Mouse (Mus musculus): ENCODE measurements around the gene Zc3h7a. TPM values are rescaled to one million over a fixed set of nuclear protein-coding genes. Genes with fewer than 3 reads are reported as not detected.
A peak's percentile ranks its signal among the peaks of the same experiment; 100 is the strongest.

Gene Zc3h7a
- polyA plus RNA-seq, 1 experiment = 116 TPM

DNA sequence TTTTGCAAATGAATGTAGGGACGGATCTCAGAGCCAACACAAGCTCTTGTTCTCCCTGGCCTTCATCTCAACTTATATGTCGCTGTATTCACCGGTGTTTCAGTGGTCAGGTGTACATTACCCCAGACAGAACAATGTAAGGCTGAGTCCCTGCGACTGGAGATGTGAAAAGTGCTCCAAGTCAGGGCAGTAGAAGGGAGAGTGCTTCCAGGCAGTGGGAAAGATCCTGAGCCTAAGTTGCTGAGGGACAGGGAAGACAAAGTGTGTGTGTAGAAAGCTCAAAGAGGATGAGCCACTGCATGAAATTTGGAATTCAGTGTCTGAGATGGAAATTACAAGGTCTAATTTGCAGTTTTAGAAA lies 671 bp upstream of the Zc3h7a start:
- no peaks in the 10 kb centered on the region for H3K36me3 ChIP-seq (ENCODE audit: control insufficient read depth, insufficient read depth, low read length, poor library complexity, severe bottlenecking)
- H3K9ac ChIP-seq (ENCODE audit: low read depth, poor library complexity, severe bottlenecking) = peak overlapping the region; percentile 79
- TF ChIP-seq POLR2A (IDR thresholded peaks at IDR 0.05; ENCODE audit: insufficient read depth, low read length) (no peak), CTCF (IDR thresholded peaks at IDR 0.05; ENCODE audit: low read depth, low read length) (no peak), EP300 (IDR thresholded peaks at IDR 0.05; ENCODE audit: insufficient read depth, low read depth, low read length) (no peak)
- no peaks in the 10 kb centered on the region for H3K27me3 ChIP-seq (ENCODE audit: control insufficient read depth, insufficient read depth, low read length, poor library complexity, severe bottlenecking)
- no peaks in the 10 kb centered on the region for H3K9me3 ChIP-seq (replicated peaks; ENCODE audit: control insufficient read depth, insufficient read depth, low read length, poor library complexity, severe bottlenecking)
- H3K27ac ChIP-seq (ENCODE audit: insufficient read depth, low read length) = no peak overlapping the region
- H3K4me1 ChIP-seq (ENCODE audit: control insufficient read depth, insufficient read depth, low read length) = no peaks in the 10 kb centered on the region
- peak overlapping the region; percentile 67 for H3K4me3 ChIP-seq (ENCODE audit: low read depth, low read length)

GRCm38 (mm10) chr16:11175489-11176207 lies 545 bp downstream of the Zc3h7a start:
- Histone ChIP-seq H3K36me3 (ENCODE audit: control insufficient read depth, insufficient read depth, low read length, poor library complexity, severe bottlenecking) (no peaks in the 10 kb centered on the region), H3K27ac (ENCODE audit: insufficient read depth, low read length) (no peak overlapping the region), H3K4me1 (ENCODE audit: control insufficient read depth, insufficient read depth, low read length) (no peaks in the 10 kb centered on the region), H3K27me3 (ENCODE audit: control insufficient read depth, insufficient read depth, low read length, poor library complexity, severe bottlenecking) (no peaks in the 10 kb centered on the region), H3K9ac (ENCODE audit: low read depth, poor library complexity, severe bottlenecking) (peak overlapping the region; percentile 79), H3K4me3 (ENCODE audit: low read depth, low read length) (peak overlapping the region; percentile 76), H3K9me3 (replicated peaks; ENCODE audit: control insufficient read depth, insufficient read depth, low read length, poor library complexity, severe bottlenecking) (no peaks in the 10 kb centered on the region)
- TF ChIP-seq EP300 (IDR thresholded peaks at IDR 0.05; ENCODE audit: insufficient read depth, low read depth, low read length) (no peak), CTCF (IDR thresholded peaks at IDR 0.05; ENCODE audit: low read depth, low read length) (no peak), POLR2A (IDR thresholded peaks at IDR 0.05; ENCODE audit: insufficient read depth, low read length) (no peak)

GRCm38 (mm10) chr16:11175100-11175488 lies 1.1 kb downstream of the Zc3h7a start:
- H3K27me3 ChIP-seq (ENCODE audit: control insufficient read depth, insufficient read depth, low read length, poor library complexity, severe bottlenecking) = no peaks in the 10 kb centered on the region

DNA sequence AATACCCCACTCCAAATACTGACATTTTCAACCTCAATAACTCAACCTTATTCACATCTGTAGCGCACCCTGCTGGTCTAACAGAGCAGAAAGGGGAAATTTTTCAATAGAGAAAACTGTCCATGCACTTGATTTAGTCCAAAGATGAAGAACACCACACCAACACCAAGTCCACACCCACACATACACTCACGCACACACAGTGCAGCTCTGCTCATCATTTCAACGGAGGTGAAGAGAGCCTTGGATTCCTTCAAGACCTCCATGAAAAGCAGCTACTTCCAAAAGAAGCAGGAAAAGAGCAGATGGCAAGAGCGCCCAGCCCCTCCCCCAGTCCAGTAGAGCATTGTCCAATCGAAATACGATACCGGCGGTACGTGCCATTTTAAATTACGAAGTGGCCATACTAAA lies 1.5 kb downstream of the Zc3h7a start:
- peak overlapping the region; percentile 93 for H3K4me3 ChIP-seq (ENCODE audit: low read depth, low read length)
- no peaks in the 10 kb centered on the region for H3K36me3 ChIP-seq (ENCODE audit: control insufficient read depth, insufficient read depth, low read length, poor library complexity, severe bottlenecking)
- H3K9me3 ChIP-seq (replicated peaks; ENCODE audit: control insufficient read depth, insufficient read depth, low read length, poor library complexity, severe bottlenecking) = no peaks in the 10 kb centered on the region
- H3K27me3 ChIP-seq (ENCODE audit: control insufficient read depth, insufficient read depth, low read length, poor library complexity, severe bottlenecking) = no peaks in the 10 kb centered on the region
- TF ChIP-seq CTCF (IDR thresholded peaks at IDR 0.05; ENCODE audit: low read depth, low read length) (no peak), EP300 (IDR thresholded peaks at IDR 0.05; ENCODE audit: insufficient read depth, low read depth, low read length) (no peak), POLR2A (IDR thresholded peaks at IDR 0.05; ENCODE audit: insufficient read depth, low read length) (no peak)
- H3K27ac ChIP-seq (ENCODE audit: insufficient read depth, low read length) = no peak overlapping the region
- H3K9ac ChIP-seq (ENCODE audit: low read depth, poor library complexity, severe bottlenecking) = peak overlapping the region; percentile 20; the same call in 1 of the 2 replicates
- H3K4me1 ChIP-seq (ENCODE audit: control insufficient read depth, insufficient read depth, low read length) = no peaks in the 10 kb centered on the region

More at GRCm38 (mm10) chr16:11175100-11175488, 1.1 kb downstream of the Zc3h7a start:
- TF ChIP-seq EP300 (IDR thresholded peaks at IDR 0.05; ENCODE audit: insufficient read depth, low read depth, low read length) = no peak
- TF ChIP-seq CTCF (IDR thresholded peaks at IDR 0.05; ENCODE audit: low read depth, low read length) = no peak
- TF ChIP-seq POLR2A (IDR thresholded peaks at IDR 0.05; ENCODE audit: insufficient read depth, low read length) = no peak
- Histone ChIP-seq H3K4me3 (ENCODE audit: low read depth, low read length) (peak overlapping the region; percentile 76), H3K36me3 (ENCODE audit: control insufficient read depth, insufficient read depth, low read length, poor library complexity, severe bottlenecking) (no peaks in the 10 kb centered on the region), H3K9ac (ENCODE audit: low read depth, poor library complexity, severe bottlenecking) (peak overlapping the region; percentile 20), H3K4me1 (ENCODE audit: control insufficient read depth, insufficient read depth, low read length) (no peaks in the 10 kb centered on the region), H3K27ac (ENCODE audit: insufficient read depth, low read length) (no peak overlapping the region), H3K9me3 (replicated peaks; ENCODE audit: control insufficient read depth, insufficient read depth, low read length, poor library complexity, severe bottlenecking) (no peaks in the 10 kb centered on the region)

GRCm38 (mm10) chr16:11171679-11172078 lies 4.5 kb downstream of the Zc3h7a start:
- Histone ChIP-seq H3K4me3 (ENCODE audit: low read depth, low read length) (no peak overlapping the region), H3K9ac (ENCODE audit: low read depth, poor library complexity, severe bottlenecking) (no peak overlapping the region), H3K9me3 (replicated peaks; ENCODE audit: control insufficient read depth, insufficient read depth, low read length, poor library complexity, severe bottlenecking) (no peaks in the 10 kb centered on the region), H3K27me3 (ENCODE audit: control insufficient read depth, insufficient read depth, low read length, poor library complexity, severe bottlenecking) (no peaks in the 10 kb centered on the region), H3K4me1 (ENCODE audit: control insufficient read depth, insufficient read depth, low read length) (no peaks in the 10 kb centered on the region), H3K27ac (ENCODE audit: insufficient read depth, low read length) (no peak overlapping the region), H3K36me3 (ENCODE audit: control insufficient read depth, insufficient read depth, low read length, poor library complexity, severe bottlenecking) (no peaks in the 10 kb centered on the region)
- no peak for TF ChIP-seq CTCF (IDR thresholded peaks at IDR 0.05; ENCODE audit: low read depth, low read length)
- TF ChIP-seq POLR2A (IDR thresholded peaks at IDR 0.05; ENCODE audit: insufficient read depth, low read length) = no peak
- no peak for TF ChIP-seq EP300 (IDR thresholded peaks at IDR 0.05; ENCODE audit: insufficient read depth, low read depth, low read length)

- Histone ChIP-seq H3K9me3 (replicated peaks; ENCODE audit: control insufficient read depth, insufficient read depth, low read length, poor library complexity, severe bottlenecking) (no peaks in the 10 kb centered on the region), H3K4me1 (ENCODE audit: control insufficient read depth, insufficient read depth, low read length) (no peaks in the 10 kb centered on the region), H3K9ac (ENCODE audit: low read depth, poor library complexity, severe bottlenecking) (no peak overlapping the region), H3K36me3 (ENCODE audit: control insufficient read depth, insufficient read depth, low read length, poor library complexity, severe bottlenecking) (no peaks in the 10 kb centered on the region), H3K4me3 (ENCODE audit: low read depth, low read length) (no peak overlapping the region), H3K27me3 (ENCODE audit: control insufficient read depth, insufficient read depth, low read length, poor library complexity, severe bottlenecking) (no peaks in the 10 kb centered on the region), H3K27ac (ENCODE audit: insufficient read depth, low read length) (no peak overlapping the region)
- TF ChIP-seq EP300 (IDR thresholded peaks at IDR 0.05; ENCODE audit: insufficient read depth, low read depth, low read length) (no peak), POLR2A (IDR thresholded peaks at IDR 0.05; ENCODE audit: insufficient read depth, low read length) (no peak), CTCF (IDR thresholded peaks at IDR 0.05; ENCODE audit: low read depth, low read length) (no peak)
Measured at GRCm38 (mm10) chr16:11166431-11166830, 9.8 kb downstream of the Zc3h7a start.
